Mouse (Mus musculus) heart, embryonic 12.5 days (tissue): ENCODE measurements around the gene Pafah1b2. TPM values are rescaled to one million over a fixed set of nuclear protein-coding genes. Genes with fewer than 3 reads are reported as not detected.

Experiments used
- ATAC-seq: fragments of 200-750 bp; cut with Nextera tagmentation; 2 replicates; pipeline ENCODE4 v1.8.0; 2017; ENCODE audit warnings: moderate TSS enrichment, moderate library complexity; ENCODE audit not compliant: insufficient number of reproducible peaks, low FRiP score
- H3K27ac ChIP-seq: fragments of 300-500 bp; sonication (generic); 2 replicates; pipeline ENCODE4 v1.5.1; 2016; ENCODE audit warnings: mild to moderate bottlenecking, moderate library complexity; ENCODE audit not compliant: poor library complexity, severe bottlenecking
- H3K27me3 ChIP-seq: fragments of 300-500 bp; sonication (generic); replicated peaks from 2 replicates; pipeline ENCODE4 v1.6.1; 2016; ENCODE audit warnings: mild to moderate bottlenecking, moderate library complexity
- H3K36me3 ChIP-seq: fragments of 300-500 bp; sonication (generic); 2 replicates; pipeline ENCODE4 v1.6.1; 2016; ENCODE audit warnings: mild to moderate bottlenecking, moderate library complexity
- H3K4me1 ChIP-seq: fragments of 300-500 bp; sonication (generic); replicated peaks from 2 replicates; pipeline ENCODE4 v1.6.1; 2016; ENCODE audit warnings: mild to moderate bottlenecking
- H3K4me2 ChIP-seq: fragments of 300-500 bp; sonication (generic); 2 replicates; pipeline ENCODE4 v1.6.1; 2016; ENCODE audit warnings: mild to moderate bottlenecking, moderate library complexity
- H3K4me3 ChIP-seq: fragments of 300-500 bp; sonication (generic); 2 replicates; pipeline ENCODE4 v1.5.1; 2016; ENCODE audit warnings: mild to moderate bottlenecking
- H3K9ac ChIP-seq: fragments of 300-500 bp; sonication (generic); 2 replicates; pipeline ENCODE4 v1.6.1; 2016; ENCODE audit warnings: mild to moderate bottlenecking, moderate library complexity
- H3K9me3 ChIP-seq: fragments of 300-500 bp; sonication (generic); replicated peaks from 2 replicates; pipeline ENCODE4 v1.6.1; 2016; ENCODE audit warnings: mild to moderate bottlenecking, moderate library complexity
- WGBS: fragments of 180-500 bp; shearing (Covaris S2); methylation state at CpG from one replicate; pipeline ENCODE4 v1.1.7; 2016; 5-methylcytosine and 5-hydroxymethylcytosine counted together
- polyA plus RNA-seq: library from polyadenylated mRNA; unstranded; fragments of >200 nt; fragmentation: Nextera tagmentation; extraction: Ambion mirVana; gene quantifications from 2 replicates; pipeline ENCODE4 v1.2.1, GENCODE M21; 2016

The Pafah1b2 gene
- polyA plus RNA-seq, 1 experiment from 2014 or later: 173 TPM

DNA sequence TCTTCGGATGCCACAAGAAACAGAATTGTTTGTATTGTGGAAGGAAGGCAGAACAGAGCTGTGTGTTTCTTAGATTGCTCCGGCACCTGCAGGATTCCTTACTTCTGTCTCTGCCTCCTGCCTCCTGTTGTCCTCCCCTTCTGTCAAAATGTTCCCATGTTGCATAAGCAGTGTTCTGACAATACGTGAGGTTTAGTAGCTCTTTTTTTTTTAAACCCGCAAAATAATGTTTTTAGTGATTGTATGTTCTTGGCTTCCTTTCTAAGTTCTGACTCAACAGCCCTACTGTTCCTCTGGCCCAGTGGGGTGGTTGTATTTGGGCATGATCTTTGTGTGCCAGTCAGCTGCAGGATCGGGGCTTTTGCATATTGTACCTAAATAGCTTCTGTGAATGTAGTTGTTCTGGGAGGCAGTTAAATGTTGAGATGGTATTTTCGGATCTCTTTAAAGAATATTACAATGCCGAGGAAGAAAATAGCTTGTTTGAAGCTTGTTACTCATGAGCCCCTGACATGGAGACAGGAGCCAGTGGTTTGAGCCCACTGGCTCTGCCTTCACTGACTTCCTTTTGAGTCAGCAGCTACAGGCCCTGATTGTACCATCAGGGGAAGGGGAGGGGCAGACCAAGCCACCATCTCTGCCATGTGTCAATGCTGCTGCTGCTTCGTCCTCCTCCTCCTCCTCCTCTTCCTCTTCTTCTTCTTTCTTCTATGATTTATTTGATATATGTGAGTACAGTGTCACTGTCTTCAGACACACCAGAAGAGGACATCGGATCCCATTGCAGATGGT lies 13.8 kb upstream of the Pafah1b2 start:
- no peak for ATAC-seq
- H3K9ac ChIP-seq: no peak overlapping the region
- no peaks in the 10 kb centered on the region for H3K27me3 ChIP-seq
- H3K9me3 ChIP-seq: no peaks in the 10 kb centered on the region
- no peak overlapping the region for H3K27ac ChIP-seq
- WGBS: 90% methylated on average over 9 of the region's 9 CpGs
- H3K4me3 ChIP-seq: no peak overlapping the region
- no peaks in the 10 kb centered on the region; the same call in none of the 2 replicates for H3K36me3 ChIP-seq
- peaks cover 21% of the 10 kb centered on the region for H3K4me1 ChIP-seq
- no peak overlapping the region for H3K4me2 ChIP-seq

DNA sequence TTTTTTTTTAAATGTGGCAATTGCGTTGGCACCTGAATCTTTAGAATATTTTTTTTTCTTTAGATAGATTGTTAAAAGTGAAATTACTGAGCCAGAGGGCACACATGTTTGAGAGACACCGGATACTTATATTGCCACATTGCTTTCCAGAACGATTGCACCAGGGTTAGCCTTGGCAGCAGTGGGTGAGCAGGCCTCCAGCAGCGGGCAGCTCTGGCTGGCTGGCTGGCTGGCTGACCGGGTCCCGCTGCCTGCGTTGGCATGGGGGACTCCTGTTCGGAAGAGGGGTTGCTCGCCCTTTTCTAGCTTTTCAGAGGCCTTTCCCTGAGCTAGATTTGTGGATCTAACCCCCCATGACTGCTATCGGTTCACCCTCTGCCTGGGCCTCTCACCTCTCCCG lies 11.1 kb upstream of the Pafah1b2 start:
- Histone ChIP-seq H3K9me3 (no peaks in the 10 kb centered on the region), H3K4me2 (no peak overlapping the region), H3K36me3 (peaks cover 11% of the 10 kb centered on the region), H3K4me1 (peaks cover 16% of the 10 kb centered on the region; the same call in 1 of the 2 replicates), H3K9ac (no peak overlapping the region), H3K27ac (no peak overlapping the region), H3K4me3 (no peak overlapping the region), H3K27me3 (no peaks in the 10 kb centered on the region)
- 92% methylated on average over 11 of the region's 11 CpGs for WGBS
- ATAC-seq: no peak

DNA sequence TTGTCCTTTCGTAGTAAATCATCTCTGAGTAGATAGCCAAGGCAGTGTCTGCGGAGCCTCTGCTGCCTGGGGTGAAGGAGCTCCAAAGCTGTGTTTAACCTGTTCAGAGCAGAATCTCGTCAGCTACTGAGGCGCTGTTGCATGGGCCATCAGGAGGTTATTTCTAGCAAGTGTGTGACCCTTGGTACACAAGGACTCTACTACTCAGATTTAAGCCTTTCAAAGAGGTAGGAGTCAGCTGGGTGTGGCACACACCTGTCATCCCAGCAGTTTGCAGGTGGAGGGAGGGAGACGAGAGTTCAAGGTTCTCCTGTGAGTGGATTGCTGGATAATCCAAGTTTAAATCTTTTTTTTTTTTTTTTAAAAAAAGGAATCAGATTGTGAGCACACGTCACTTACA lies 7.5 kb upstream of the Pafah1b2 start:
- no peak for ATAC-seq
- no peak overlapping the region for H3K4me2 ChIP-seq
- WGBS: 74% methylated on average over 6 of the region's 6 CpGs
- H3K4me3 ChIP-seq: no peak overlapping the region
- H3K27ac ChIP-seq: no peak overlapping the region
- H3K9ac ChIP-seq: no peak overlapping the region
- H3K9me3 ChIP-seq: no peaks in the 10 kb centered on the region
- peaks cover 15% of the 10 kb centered on the region for H3K36me3 ChIP-seq
- H3K27me3 ChIP-seq: no peaks in the 10 kb centered on the region
- H3K4me1 ChIP-seq: peaks cover 31% of the 10 kb centered on the region

DNA sequence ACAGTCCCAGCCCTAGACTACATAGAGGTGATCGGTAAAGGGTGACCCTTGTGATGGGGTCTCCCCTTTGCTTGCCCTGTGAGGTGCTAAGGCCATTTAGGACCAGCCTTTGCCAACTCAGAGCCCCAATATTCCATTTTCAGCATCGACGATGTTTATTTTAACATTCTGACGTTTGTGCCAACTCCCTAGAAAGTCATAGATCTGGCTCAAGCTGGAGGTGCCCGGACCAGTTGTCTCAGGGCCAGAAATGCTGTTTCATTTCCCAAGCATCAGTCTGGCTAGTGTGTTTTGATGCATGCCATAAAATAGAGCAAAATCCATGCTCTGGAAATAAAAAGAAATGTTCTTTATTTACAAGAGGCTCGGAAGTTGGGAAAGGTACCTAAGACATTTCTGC lies 5.8 kb upstream of the Pafah1b2 start:
- ATAC-seq: no peak
- H3K9me3 ChIP-seq: no peaks in the 10 kb centered on the region
- no peak overlapping the region for H3K9ac ChIP-seq
- H3K4me1 ChIP-seq: peaks cover 46% of the 10 kb centered on the region
- H3K4me3 ChIP-seq: no peak overlapping the region
- no peak overlapping the region for H3K27ac ChIP-seq
- no peaks in the 10 kb centered on the region for H3K27me3 ChIP-seq
- WGBS: 86% methylated on average over 6 of the region's 6 CpGs
- H3K4me2 ChIP-seq: no peak overlapping the region
- peaks cover 15% of the 10 kb centered on the region for H3K36me3 ChIP-seq

DNA sequence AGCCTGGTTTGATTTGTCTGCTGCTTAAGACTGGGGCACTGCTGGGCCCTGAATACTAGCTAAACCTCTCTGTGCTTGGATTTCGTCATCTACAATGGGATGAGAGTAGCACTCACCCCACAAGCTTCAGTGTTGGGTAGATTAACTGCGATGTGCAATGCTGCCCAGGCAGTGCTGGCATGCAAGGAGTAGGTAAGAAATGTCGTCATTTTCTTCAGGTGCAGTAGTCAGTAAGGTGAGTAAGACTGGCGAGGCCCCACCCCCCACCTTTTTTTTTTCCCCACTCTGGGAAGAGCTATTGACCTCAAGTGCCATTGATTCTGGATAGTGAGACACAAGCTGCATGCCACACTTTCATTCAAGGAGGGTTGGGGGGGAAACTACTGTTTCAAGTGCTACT lies 3.9 kb upstream of the Pafah1b2 start:
- Histone ChIP-seq H3K27me3 (no peaks in the 10 kb centered on the region), H3K36me3 (peaks cover 15% of the 10 kb centered on the region), H3K4me1 (peaks cover 54% of the 10 kb centered on the region), H3K4me2 (no peak overlapping the region), H3K9ac (no peak overlapping the region), H3K9me3 (no peaks in the 10 kb centered on the region), H3K4me3 (no peak overlapping the region), H3K27ac (peak overlapping the region; percentile 87; the same call in 1 of the 2 replicates)
- ATAC-seq: no peak
- 71% methylated on average over 4 of the region's 4 CpGs for WGBS

DNA sequence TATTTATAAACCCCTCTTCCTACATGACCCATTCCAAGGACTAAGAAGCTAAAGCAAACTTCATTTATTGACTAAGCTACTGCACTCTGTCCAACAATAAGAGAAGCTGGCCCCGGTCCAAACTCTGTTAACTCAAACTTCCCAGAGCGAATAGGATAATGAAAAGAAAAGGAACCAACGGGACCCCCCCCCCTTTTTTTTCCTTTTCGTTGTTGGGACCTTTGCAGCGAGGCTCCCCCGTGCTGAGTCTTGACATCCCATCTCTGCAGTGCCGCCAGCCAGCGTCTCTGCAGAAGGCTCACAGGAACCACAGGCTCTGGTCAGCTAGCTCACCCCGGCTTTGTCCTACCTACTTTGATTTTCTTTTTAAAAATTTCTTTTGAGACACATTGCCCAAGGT lies 3.3 kb upstream of the Pafah1b2 start:
- H3K4me1 ChIP-seq: peaks cover 56% of the 10 kb centered on the region
- peak overlapping the region; percentile 87 for H3K27ac ChIP-seq
- peak overlapping the region; percentile 93; the same call in 1 of the 2 replicates for H3K4me2 ChIP-seq
- WGBS: 30% methylated on average over 9 of the region's 9 CpGs
- ATAC-seq: no peak
- H3K9ac ChIP-seq: no peak overlapping the region
- no peaks in the 10 kb centered on the region for H3K27me3 ChIP-seq
- no peaks in the 10 kb centered on the region for H3K9me3 ChIP-seq
- peaks cover 15% of the 10 kb centered on the region for H3K36me3 ChIP-seq
- H3K4me3 ChIP-seq: no peak overlapping the region

DNA sequence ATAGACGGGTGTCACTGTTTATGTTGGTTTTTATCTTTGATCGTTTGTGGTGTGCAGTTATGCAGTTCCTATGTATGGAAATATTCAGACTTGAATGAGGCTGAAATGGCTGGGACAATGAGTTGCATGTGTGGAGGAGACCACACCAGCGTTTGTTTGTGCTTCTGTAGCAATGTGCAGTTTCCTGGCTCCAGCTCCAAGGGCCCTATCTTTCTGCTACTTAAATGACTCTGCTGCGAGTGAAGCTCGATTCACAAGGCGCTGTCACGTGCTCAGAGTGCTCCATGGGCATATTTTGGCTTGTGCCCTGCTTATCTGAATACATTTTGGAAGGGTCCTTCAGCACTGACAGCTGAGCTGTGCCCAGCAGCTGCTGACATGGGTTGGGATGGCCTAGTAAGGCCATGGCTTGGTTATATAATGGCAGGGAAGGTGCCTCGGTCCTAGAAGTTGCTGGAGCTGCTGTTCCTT lies 2.6 kb upstream of the Pafah1b2 start:
- WGBS: 18% methylated on average over 8 of the region's 8 CpGs
- ATAC-seq: no peak
- Histone ChIP-seq H3K9ac (peak overlapping the region; percentile 40; the same call in 1 of the 2 replicates), H3K27me3 (no peaks in the 10 kb centered on the region), H3K4me2 (peak overlapping the region; percentile 93), H3K27ac (peak overlapping the region; percentile 87), H3K4me1 (peaks cover 56% of the 10 kb centered on the region), H3K4me3 (peak overlapping the region; percentile 4; the same call in 1 of the 2 replicates), H3K36me3 (peaks cover 15% of the 10 kb centered on the region), H3K9me3 (no peaks in the 10 kb centered on the region)

DNA sequence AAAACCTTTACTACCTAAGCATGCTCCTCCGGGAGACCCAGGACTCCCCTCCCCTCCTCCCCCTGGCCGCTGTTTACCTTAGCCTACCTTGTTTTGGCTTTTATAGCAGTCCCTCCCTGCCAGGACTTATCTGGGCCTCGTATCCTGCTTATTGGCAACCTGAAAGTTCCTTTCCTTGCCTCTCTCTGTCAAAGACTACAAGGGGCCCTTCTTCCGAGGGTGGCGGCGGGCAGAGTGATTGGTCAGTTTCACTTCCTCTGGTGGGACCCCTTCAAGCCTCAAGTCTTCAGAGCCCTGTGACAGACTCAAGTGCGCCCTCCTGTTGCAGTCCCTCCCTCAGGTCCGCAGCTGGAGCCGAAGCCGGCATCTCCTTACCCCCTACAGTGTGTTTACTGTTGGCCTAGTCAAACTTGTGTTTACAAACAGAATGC lies 1.8 kb upstream of the Pafah1b2 start:
- Histone ChIP-seq H3K27ac (peak overlapping the region; percentile 70), H3K4me1 (peaks cover 53% of the 10 kb centered on the region), H3K9ac (peak overlapping the region; percentile 65; the same call in 1 of the 2 replicates), H3K4me2 (peak overlapping the region; percentile 93), H3K4me3 (peak overlapping the region; percentile 89), H3K9me3 (no peaks in the 10 kb centered on the region), H3K27me3 (no peaks in the 10 kb centered on the region), H3K36me3 (peaks cover 11% of the 10 kb centered on the region)
- peak; percentile 23; the same call in 1 of the 2 replicates for ATAC-seq
- WGBS: 2% methylated on average over 10 of the region's 10 CpGs

DNA sequence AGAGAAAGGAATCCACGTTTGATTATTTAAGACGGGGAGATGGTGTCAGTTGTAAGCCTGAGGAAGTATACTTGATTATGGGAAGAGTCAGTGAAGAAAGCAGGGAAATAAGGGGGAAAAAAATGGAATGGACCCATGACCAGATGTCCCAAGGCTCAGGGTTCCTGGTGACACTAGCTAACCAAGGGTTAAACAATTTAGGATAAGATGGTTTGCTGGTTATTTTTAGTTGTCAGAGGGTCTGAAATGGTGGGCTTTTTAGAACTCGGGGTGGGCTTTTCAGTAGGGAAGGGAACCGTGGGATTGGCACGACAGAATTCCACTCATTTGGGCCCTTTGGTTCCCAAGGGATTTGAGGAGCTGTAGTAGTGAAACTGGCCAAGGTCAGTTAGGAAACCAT lies 1.1 kb upstream of the Pafah1b2 start:
- peak overlapping the region; percentile 89 for H3K27ac ChIP-seq
- peaks cover 48% of the 10 kb centered on the region for H3K4me1 ChIP-seq
- H3K4me2 ChIP-seq: peak overlapping the region; percentile 93
- no peaks in the 10 kb centered on the region for H3K9me3 ChIP-seq
- H3K27me3 ChIP-seq: no peaks in the 10 kb centered on the region
- H3K36me3 ChIP-seq: peaks cover 4% of the 10 kb centered on the region; the same call in 1 of the 2 replicates
- 2% methylated on average over 5 of the region's 5 CpGs for WGBS
- H3K9ac ChIP-seq: peak overlapping the region; percentile 92
- ATAC-seq: no peak
- peak overlapping the region; percentile 89 for H3K4me3 ChIP-seq

DNA sequence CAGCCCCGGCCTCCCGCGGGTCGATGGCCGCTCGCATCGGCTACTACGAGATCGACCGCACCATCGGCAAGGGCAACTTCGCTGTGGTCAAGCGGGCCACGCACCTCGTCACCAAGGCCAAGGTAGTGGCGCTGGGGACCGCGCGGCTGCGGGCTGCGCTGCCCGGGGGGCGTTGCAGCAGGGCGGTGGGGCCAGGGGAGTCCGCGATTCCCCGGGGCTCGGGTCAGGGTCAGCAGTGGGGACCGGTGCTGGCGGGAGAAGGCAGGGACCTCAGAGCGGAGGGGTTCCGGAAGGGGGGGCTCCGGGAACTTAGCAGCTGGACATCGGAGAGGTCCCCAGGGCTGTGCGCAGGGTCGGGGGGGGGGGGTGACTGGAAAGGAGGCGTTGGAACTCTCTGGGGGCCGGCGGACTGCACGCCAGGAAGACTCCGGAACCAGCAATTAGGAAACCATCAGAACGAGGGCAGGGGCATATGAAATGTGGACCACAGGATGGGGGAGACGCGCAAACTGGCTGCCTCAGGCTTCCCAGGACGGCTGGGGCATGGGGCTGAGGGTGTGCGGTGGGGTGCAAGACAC lies 608 bp upstream of the Pafah1b2 start:
- peak; percentile 68 for ATAC-seq
- Histone ChIP-seq H3K4me2 (peak overlapping the region; percentile 93), H3K4me3 (peak overlapping the region; percentile 89), H3K9me3 (no peaks in the 10 kb centered on the region), H3K27me3 (no peaks in the 10 kb centered on the region), H3K27ac (peak overlapping the region; percentile 89), H3K36me3 (peaks cover under 1% of the 10 kb centered on the region; the same call in 1 of the 2 replicates), H3K9ac (peak overlapping the region; percentile 92), H3K4me1 (peaks cover 47% of the 10 kb centered on the region)
- 0% methylated on average over 42 of the region's 46 CpGs for WGBS
